Mouse (Mus musculus) heart, embryonic 15.5 days (tissue): ENCODE measurements around the gene Acly. TPM values are rescaled to one million over a fixed set of nuclear protein-coding genes. Genes with fewer than 3 reads are reported as not detected.
A peak's percentile ranks its signal among the peaks of the same experiment; 100 is the strongest.

ENCODE experiments used
- ATAC-seq: fragments of 200-750 bp; cut with Nextera tagmentation; replicated peaks from 2 replicates; pipeline ENCODE4 v1.8.0; 2017; ENCODE audit warnings: low read depth, moderate TSS enrichment; ENCODE audit not compliant: insufficient number of reproducible peaks, insufficient read depth, low FRiP score
- H3K27ac ChIP-seq: fragments of 300-500 bp; sonication (generic); 2 replicates; pipeline ENCODE4 v1.5.1; 2015; ENCODE audit warnings: mild to moderate bottlenecking, inconsistent platforms
- H3K27me3 ChIP-seq: fragments of 300-500 bp; sonication (generic); 2 replicates; pipeline ENCODE4 v1.6.1; 2015; ENCODE audit warnings: inconsistent platforms
- H3K36me3 ChIP-seq: fragments of 300-500 bp; sonication (generic); 2 replicates; pipeline ENCODE4 v1.6.1; 2015; ENCODE audit warnings: mild to moderate bottlenecking, inconsistent platforms
- H3K4me1 ChIP-seq: fragments of 300-500 bp; sonication (generic); replicated peaks from 2 replicates; pipeline ENCODE4 v1.6.1; 2015; ENCODE audit warnings: inconsistent platforms
- H3K4me2 ChIP-seq: fragments of 300-500 bp; sonication (generic); 2 replicates; pipeline ENCODE4 v1.6.1; 2015; ENCODE audit warnings: inconsistent platforms, mild to moderate bottlenecking, moderate library complexity
- H3K4me3 ChIP-seq: fragments of 300-500 bp; sonication (generic); 2 replicates; pipeline ENCODE4 v1.5.1; 2015; ENCODE audit warnings: mild to moderate bottlenecking, inconsistent platforms
- H3K9ac ChIP-seq: fragments of 300-500 bp; sonication (generic); 2 replicates; pipeline ENCODE4 v1.6.1; 2015; ENCODE audit warnings: mild to moderate bottlenecking, inconsistent platforms
- H3K9me3 ChIP-seq: fragments of 300-500 bp; sonication (generic); replicated peaks from 2 replicates; pipeline ENCODE4 v1.6.1; 2016; ENCODE audit warnings: inconsistent platforms
- WGBS: fragments of 180-500 bp; shearing (Covaris S2); methylation state at CpG from one replicate; pipeline ENCODE4 v1.1.7; 2015; ENCODE audit warnings: mixed read lengths; 5-methylcytosine and 5-hydroxymethylcytosine counted together
- polyA plus RNA-seq: library from polyadenylated mRNA; unstranded; fragments of >200 nt; fragmentation: Nextera tagmentation; extraction: Ambion mirVana; gene quantifications from 2 replicates; pipeline ENCODE4 v1.2.1, GENCODE M21; 2015

Acly gene
- polyA plus RNA-seq: 49.5 and 76.6 TPM in 2 replicates

DNA sequence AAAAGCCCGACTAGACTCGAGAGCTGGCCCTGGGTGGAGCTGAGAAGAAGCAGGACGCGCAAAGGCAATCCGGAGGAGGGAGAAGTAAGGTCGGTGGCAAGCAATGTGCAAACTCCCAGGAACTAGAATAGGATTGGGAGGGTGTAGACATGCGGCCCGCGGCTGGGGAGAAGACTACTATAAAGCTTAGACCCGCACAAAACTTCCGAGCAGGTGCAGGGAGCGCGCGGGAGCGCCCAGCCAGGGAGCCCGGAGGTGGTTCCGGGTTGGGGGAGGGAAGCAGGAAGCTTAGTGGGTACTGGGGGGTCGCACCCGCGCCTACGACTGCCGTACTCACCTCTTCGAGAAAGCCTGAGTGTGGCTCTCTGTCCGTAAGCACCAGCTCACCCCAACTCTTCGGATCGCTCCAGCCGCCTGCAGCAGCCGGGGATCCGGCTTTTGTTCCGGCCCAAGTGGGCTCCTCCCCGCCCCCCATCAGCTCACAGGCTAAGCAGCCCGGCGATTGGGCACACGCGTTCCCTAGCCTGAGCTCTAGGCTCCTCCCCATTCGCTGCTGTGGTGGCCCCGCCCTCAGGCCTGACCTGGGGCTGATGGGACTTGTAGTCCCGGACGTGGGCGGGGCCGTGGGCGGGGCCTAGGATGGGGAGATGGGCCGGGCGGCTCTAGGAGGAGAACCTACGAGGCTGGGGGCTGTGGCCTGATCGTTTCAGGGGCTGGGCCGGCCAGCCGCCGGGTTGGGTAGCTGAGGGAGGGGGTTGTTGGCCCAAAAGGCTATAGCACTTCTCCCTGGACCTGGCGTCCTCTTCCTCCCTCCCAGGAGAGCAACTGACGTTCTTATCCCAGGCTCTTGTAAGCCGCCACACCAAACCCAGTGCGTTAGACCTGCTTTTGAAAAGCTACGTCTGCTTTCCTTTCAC is at the start of gene Acly:
Gene Acly, minus strand, starts transcription at position 543 of the 917 bp plus-strand sequence.
- Histone ChIP-seq H3K27me3 (no peaks in the 10 kb centered on the region), H3K36me3 (peaks cover 8% of the 10 kb centered on the region), H3K27ac (peak within 1 kb of the TSS; percentile 91), H3K4me2 (peak within 1 kb of the TSS; percentile 80), H3K9me3 (no peaks in the 10 kb centered on the region), H3K9ac (peak within 1 kb of the TSS; percentile 85), H3K4me3 (peak within 1 kb of the TSS; percentile 94), H3K4me1 (peaks cover 38% of the 10 kb centered on the region)
- under 1% methylated on average over 54 of the region's 54 CpGs for WGBS
- ATAC-seq: peak; percentile 99

DNA sequence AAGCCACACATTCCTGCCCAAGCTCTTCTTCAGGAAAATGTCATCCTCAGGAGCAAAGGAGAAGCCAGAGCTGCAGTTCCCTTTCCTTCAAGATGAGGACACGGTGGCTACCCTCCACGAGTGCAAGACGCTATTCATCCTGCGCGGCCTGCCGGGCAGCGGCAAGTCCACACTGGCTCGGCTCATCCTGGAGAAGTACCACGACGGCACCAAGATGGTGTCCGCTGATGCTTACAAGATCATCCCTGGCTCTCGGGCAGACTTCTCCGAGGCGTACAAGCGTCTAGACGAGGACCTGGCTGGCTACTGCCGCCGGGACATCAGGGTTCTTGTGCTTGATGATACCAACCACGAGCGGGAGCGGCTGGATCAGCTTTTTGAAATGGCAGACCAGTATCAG is 48.5 kb upstream of the Acly start:
- Histone ChIP-seq H3K4me1 (peaks cover 18% of the 10 kb centered on the region), H3K4me2 (no peak overlapping the region), H3K4me3 (no peak overlapping the region), H3K27me3 (no peaks in the 10 kb centered on the region), H3K9ac (no peak overlapping the region), H3K27ac (no peak overlapping the region), H3K36me3 (peaks cover 21% of the 10 kb centered on the region; the same call in 1 of the 2 replicates), H3K9me3 (no peaks in the 10 kb centered on the region)
- ATAC-seq: no peak
- WGBS: 64% methylated on average over 21 of the region's 21 CpGs

DNA sequence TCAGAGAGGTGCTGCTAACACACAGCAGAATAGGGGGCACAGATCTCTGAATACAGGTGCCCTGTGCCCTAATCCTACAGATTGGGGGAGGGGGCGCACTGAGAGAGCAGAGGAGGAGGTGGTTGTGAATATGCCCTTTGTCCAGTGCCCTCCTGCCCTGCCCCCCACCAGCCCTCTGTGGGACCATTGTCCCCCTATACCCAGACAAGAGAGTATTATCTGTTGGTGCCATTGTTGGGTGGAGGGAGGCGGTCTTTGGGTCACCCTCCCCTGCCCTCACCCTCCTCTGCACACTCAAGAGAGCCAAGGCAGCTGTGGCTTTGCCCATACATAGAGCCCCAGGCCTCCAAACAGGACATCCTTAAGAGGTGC is 47.7 kb upstream of the Acly start:
- Histone ChIP-seq H3K27me3 (no peaks in the 10 kb centered on the region), H3K36me3 (peaks cover 16% of the 10 kb centered on the region; the same call in 1 of the 2 replicates), H3K9me3 (no peaks in the 10 kb centered on the region), H3K27ac (peak overlapping the region; percentile 69; the same call in 1 of the 2 replicates), H3K9ac (peak overlapping the region; percentile 67), H3K4me3 (peak overlapping the region; percentile 69), H3K4me1 (peaks cover 25% of the 10 kb centered on the region), H3K4me2 (peak overlapping the region; percentile 74)
- 54% methylated on average over 2 of the region's 2 CpGs for WGBS
- no peak for ATAC-seq

DNA sequence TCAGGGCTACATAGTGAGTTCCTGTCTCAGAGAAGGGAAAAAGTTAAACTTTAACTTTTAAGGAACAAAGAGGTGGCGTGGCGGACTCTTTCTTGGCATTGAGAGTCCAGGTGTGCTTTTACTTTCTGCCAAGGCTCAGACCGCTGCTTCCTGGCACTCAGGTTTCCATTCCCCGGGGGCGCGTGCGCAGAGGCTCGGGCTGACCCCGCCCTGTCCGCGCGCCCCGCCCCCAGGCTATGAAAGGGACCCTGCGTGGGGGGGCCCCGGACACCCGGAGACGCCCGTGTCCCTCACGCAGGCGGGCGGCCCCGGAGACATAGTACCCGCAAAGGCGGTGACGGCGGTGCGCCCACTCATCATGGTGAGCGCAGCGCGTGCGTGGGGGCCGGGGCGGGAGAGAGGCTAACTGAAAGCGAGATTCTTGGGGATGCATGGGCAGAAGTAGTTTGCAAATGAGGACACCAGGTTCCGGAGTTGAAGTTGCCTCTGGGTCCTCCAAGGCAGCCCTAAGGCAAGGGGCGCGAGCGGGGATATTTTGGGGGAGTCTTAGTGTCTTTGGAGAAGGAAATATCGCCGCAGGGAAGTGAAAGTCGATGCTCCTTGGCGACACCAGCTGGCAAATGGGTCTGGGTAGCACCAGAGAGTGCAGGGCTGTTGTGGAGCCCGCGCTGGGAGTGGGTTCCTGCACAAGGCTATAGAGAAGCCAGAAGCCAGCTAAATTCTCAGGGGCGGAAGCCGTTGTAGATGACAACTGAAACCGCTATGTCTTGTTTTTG is 47.1 kb upstream of the Acly start, which contains the start of gene Cnp:
Gene Cnp, plus strand, starts transcription at position 197 of the 776 bp plus-strand sequence.
- H3K4me3 ChIP-seq: peak within 1 kb of the TSS; percentile 69

DNA sequence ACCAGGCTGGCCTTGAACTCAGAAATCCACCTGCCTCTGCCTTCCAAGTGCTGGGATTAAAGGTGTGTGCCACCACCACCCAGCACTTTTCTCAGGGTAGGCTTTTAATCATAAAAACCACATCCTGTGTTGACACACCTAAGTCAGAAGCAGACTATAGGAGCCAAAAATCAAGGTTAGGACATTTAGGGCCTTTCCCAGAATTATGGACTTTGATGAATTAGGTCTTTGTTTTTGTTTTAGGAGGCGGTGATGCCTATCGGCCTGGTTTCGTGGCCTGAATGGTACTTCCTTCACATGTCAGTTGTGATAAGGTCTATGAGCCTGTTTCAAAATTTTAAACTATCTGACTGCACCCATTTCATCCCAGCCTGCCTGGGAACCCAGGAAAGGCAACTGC is 46.4 kb upstream of the Acly start:
- peak overlapping the region; percentile 67; the same call in 1 of the 2 replicates for H3K9ac ChIP-seq

More for the DNA sequence above, 47.1 kb upstream of the Acly start, which contains the start of gene Cnp:
- Histone ChIP-seq H3K36me3 (peaks cover 12% of the 10 kb centered on the region; the same call in 1 of the 2 replicates), H3K9me3 (no peaks in the 10 kb centered on the region), H3K4me1 (peaks cover 25% of the 10 kb centered on the region), H3K4me2 (peak within 1 kb of the TSS; percentile 74), H3K27me3 (no peaks in the 10 kb centered on the region), H3K9ac (peak within 1 kb of the TSS; percentile 67), H3K27ac (peak within 1 kb of the TSS; percentile 69)
- ATAC-seq: peak; percentile 71
- WGBS: 2% methylated on average over 47 of the region's 47 CpGs

DNA sequence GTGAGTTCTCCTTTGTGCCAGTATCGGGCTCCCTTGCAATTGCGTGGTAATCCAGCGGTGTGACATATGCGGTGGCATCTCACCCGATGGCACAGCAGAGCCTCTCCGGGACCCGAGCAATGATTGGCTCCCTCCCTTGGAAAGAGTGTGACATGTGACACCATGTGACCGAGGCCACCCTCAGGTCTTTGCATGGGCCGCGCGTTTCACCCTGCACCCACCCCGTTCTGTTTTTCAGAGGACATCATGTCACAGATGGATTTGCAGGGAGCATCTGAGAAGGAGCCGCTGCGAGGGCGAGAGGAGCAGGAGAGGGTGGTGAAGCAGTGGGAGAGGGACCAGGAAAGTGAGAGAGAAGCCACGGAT is 43.4 kb upstream of the Acly start:
- Histone ChIP-seq H3K36me3 (no peaks in the 10 kb centered on the region), H3K27me3 (no peaks in the 10 kb centered on the region), H3K27ac (no peak overlapping the region), H3K9ac (peak overlapping the region; percentile 35; the same call in 1 of the 2 replicates), H3K4me2 (peak overlapping the region; percentile 63), H3K4me1 (peaks cover 18% of the 10 kb centered on the region), H3K4me3 (peak overlapping the region; percentile 32), H3K9me3 (no peaks in the 10 kb centered on the region)
- WGBS: 11% methylated on average over 16 of the region's 16 CpGs
- no peak for ATAC-seq

More for the DNA sequence above, 46.4 kb upstream of the Acly start:
- 80% methylated on average over 3 of the region's 3 CpGs for WGBS
- H3K27me3 ChIP-seq: no peaks in the 10 kb centered on the region
- peak overlapping the region; percentile 74 for H3K4me2 ChIP-seq
- no peaks in the 10 kb centered on the region for H3K9me3 ChIP-seq
- no peak for ATAC-seq
- peak overlapping the region; percentile 69; the same call in 1 of the 2 replicates for H3K27ac ChIP-seq
- peak overlapping the region; percentile 69 for H3K4me3 ChIP-seq
- H3K36me3 ChIP-seq: 0 out of 2 replicates have a peak, but pooled peaks cover 6% of the 10 kb centered on the region
- peaks cover 23% of the 10 kb centered on the region for H3K4me1 ChIP-seq

DNA sequence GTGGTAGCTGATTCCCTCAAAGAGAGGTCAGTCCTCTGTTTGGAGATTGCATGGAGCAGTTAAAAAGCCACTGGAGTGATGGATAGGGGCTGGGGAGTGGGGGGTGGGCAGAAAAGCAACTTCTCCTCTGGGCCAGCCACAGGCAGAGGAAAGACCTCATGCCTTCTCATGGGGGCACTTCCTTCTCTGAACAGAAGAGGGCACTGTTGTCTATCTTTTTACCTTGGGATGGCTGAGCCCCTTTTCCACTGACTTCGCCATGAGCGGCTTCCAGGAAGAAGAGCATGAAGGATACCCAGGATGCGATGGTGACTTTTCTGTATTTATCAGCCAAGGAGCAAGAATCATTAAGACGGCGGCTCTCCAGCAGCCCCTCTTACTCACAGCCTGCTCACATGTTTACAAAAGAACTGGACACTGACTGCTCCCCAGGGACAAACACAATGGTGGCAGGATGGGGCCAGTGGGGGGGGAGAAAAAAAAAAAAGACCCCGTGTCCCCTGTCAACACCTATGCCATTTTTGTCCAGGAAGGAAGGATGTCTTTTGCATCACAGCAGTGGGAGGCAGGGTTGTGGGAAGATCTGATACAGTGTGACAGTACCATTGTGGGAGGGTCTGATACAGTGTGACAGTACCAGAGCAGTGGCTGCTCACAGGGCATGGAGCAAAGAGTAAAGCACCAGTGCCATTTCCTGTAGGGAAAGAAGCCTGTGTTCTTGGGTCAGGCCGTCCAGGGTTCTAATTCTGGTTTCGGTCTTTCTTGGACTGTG is 42.8 kb upstream of the Acly start:
- Histone ChIP-seq H3K4me1 (peaks cover 14% of the 10 kb centered on the region), H3K27ac (no peak overlapping the region), H3K4me3 (peak overlapping the region; percentile 32), H3K36me3 (no peaks in the 10 kb centered on the region), H3K9ac (peak overlapping the region; percentile 35; the same call in 1 of the 2 replicates), H3K9me3 (no peaks in the 10 kb centered on the region), H3K4me2 (peak overlapping the region; percentile 63), H3K27me3 (no peaks in the 10 kb centered on the region)
- 9% methylated on average over 8 of the region's 8 CpGs for WGBS
- ATAC-seq: 0 out of 2 replicates have a peak, but pooled peaks have one; percentile 23

DNA sequence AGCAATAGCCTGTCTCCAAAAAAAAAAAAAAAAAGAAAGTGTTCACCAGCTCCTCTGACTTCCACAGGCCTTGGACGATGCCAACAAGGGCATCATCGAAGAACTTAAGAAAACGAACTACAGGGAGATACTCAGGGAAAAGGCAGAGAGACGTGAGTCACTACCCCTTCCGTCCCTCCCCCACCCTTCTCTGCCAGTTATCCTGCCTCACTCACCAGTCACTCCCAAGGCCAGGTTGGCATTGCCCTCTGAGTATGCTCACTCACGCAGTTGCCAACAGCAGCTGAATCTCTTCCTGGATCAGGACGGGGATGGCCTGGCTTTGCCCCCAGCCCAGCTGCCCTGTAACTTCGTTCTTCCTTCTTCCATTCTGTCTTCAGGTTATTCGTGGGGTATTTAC is 42.0 kb upstream of the Acly start:
- no peaks in the 10 kb centered on the region for H3K9me3 ChIP-seq
- H3K4me3 ChIP-seq: no peak overlapping the region
- H3K36me3 ChIP-seq: no peaks in the 10 kb centered on the region
- H3K27me3 ChIP-seq: no peaks in the 10 kb centered on the region
- H3K4me2 ChIP-seq: no peak overlapping the region
- H3K9ac ChIP-seq: no peak overlapping the region
- ATAC-seq: no peak
- no peak overlapping the region for H3K27ac ChIP-seq
- 50% methylated on average over 9 of the region's 9 CpGs for WGBS
- peaks cover 9% of the 10 kb centered on the region for H3K4me1 ChIP-seq

DNA sequence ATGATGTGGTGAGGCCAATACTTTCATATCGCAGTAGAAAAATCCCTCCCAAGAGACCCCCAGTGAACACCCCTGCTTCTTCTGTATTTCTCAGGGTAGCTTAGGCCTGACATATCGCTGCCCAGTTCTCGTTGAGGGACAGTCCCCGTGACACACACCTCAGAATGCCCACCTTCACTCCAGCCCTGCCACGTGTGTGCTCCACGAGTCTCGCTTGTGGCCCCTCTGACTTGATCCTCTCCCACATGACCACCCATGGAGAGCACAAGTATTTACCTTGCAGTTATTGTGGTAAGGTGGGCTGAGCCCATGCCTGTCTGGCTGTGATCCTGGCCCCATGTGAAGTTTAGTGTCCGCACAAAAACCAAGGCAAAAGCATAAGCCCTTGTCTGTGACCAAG is 40.9 kb upstream of the Acly start:
- Histone ChIP-seq H3K4me1 (peaks cover 9% of the 10 kb centered on the region), H3K36me3 (no peaks in the 10 kb centered on the region), H3K9me3 (no peaks in the 10 kb centered on the region), H3K4me3 (no peak overlapping the region), H3K27ac (no peak overlapping the region), H3K9ac (no peak overlapping the region), H3K4me2 (no peak overlapping the region), H3K27me3 (no peaks in the 10 kb centered on the region)
- no peak for ATAC-seq
- 75% methylated on average over 8 of the region's 8 CpGs for WGBS

DNA sequence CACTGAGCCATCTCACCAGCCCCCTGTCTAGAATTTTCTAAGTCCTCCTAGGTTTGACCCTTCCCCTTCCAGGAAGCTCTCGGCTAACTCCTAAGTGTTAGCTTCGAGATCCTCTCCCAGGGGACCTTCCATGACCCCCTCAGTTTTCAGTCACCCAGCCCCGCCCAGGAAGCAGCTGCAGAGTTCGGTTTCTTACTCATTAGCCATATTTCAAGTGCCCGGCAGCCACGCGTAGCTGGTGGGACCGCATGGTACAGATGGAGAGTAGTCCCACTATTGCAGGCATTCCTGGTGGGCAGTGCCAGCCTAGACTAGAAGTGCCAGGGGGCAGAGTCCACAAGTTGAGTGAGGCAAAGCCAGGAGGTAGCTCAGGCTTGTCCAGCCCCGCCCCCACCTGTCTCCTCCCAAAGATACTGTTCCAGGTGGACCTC is 40.0 kb upstream of the Acly start:
- no peak overlapping the region for H3K4me2 ChIP-seq
- H3K9me3 ChIP-seq: no peaks in the 10 kb centered on the region
- H3K4me1 ChIP-seq: peaks cover 9% of the 10 kb centered on the region
- ATAC-seq: no peak
- no peak overlapping the region for H3K9ac ChIP-seq
- 54% methylated on average over 9 of the region's 9 CpGs for WGBS
- no peak overlapping the region for H3K27ac ChIP-seq
- H3K4me3 ChIP-seq: no peak overlapping the region
- no peaks in the 10 kb centered on the region for H3K36me3 ChIP-seq
- H3K27me3 ChIP-seq: no peaks in the 10 kb centered on the region
